ENCODE assay signal across 15 mouse cellular contexts in the genomic region with DNA sequence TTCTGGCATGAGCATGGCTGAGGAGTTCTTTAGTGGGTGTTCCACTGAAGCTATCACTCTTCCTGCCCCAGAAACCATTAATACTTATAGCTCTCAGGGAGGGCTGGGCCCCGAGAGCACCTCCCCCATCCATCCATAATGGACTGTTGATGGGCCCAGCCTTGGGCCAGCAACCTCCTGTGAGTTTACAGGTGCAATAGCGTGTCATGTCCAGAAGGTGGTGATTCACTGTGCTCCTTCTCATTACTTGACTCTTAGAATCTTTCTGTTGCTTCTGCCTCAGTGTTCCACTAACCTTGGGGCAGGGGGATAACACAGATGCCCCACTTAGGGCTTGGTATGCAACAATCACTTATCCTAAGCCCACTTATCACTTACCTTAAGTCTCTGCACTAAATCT.
A peak's percentile ranks its signal among the peaks of the same experiment; 100 is the strongest.
DNase-seq lines count a peak whose midpoint lies in the region; ATAC-seq and TF ChIP-seq lines count a peak whose summit lies in the region.
"Had no signal": no experiment of that assay in that cellular context is flagged by ENCODE, and none has a peak within 500 bp of the region (broad histone marks: within the 10 kb centered on the region; RNA-seq: fewer than 3 reads in every experiment).

No protein-coding gene starts in this region.

- H3K27ac ChIP-seq in hindbrain, embryonic 11.5 days (ENCODE audit: low read depth, low read length) = no peak overlapping the region
- no peak overlapping the region for H3K27ac ChIP-seq in hindbrain, embryonic 16.5 days (ENCODE audit: low read depth, low read length)
- no peak overlapping the region for H3K27ac ChIP-seq in midbrain, postnatal 0 days (ENCODE audit: low read depth, low read length)
- H3K27ac ChIP-seq in midbrain, embryonic 10.5 days (replicated peaks) = no peak overlapping the region
- no peak overlapping the region for H3K27ac ChIP-seq in forebrain, embryonic 13.5 days
- H3K27ac ChIP-seq: heart, embryonic 13.5 days; hindbrain, embryonic 13.5 days; lung, embryonic 15.5 days had no signal

- peak; percentile 16 for DNase-seq in hindbrain, embryonic 11.5 days (ENCODE audit: low spot score)
- no peak for DNase-seq in midbrain, postnatal 0 days (ENCODE audit: low spot score)
- DNase-seq in midbrain, embryonic 10.5 days (ENCODE audit: low spot score) = no peak
- DNase-seq in T-cell, adult 2 months (ENCODE audit: low spot score) = peak; percentile 6
- DNase-seq in right cerebral cortex, postnatal 14 days = no peak
- DNase-seq: adrenal gland, adult 2 months; cerebellum, postnatal 14 days; kidney, postnatal 25 days had no signal

- WGBS in hindbrain, embryonic 11.5 days = 54% methylated on average over 2 of the region's 2 CpGs
- WGBS in hindbrain, embryonic 16.5 days = 46% methylated on average over 2 of the region's 2 CpGs
- WGBS in midbrain, postnatal 0 days = 48% methylated on average over 2 of the region's 2 CpGs
- WGBS in midbrain, embryonic 10.5 days = 54% methylated on average over 2 of the region's 2 CpGs
- WGBS in forebrain, embryonic 13.5 days = 48% methylated on average over 2 of the region's 2 CpGs

- peak; percentile 25 for TF ChIP-seq CTCF in midbrain, postnatal 0 days (IDR thresholded peaks at IDR 0.05)

- H3K4me3 ChIP-seq in hindbrain, embryonic 11.5 days (ENCODE audit: low read depth, low read length) = no peak overlapping the region
- H3K4me3 ChIP-seq in hindbrain, embryonic 16.5 days (ENCODE audit: low read length) = no peak overlapping the region
- no peak overlapping the region for H3K4me3 ChIP-seq in midbrain, postnatal 0 days (ENCODE audit: low read depth, low read length)
- H3K4me3 ChIP-seq in midbrain, embryonic 10.5 days = no peak overlapping the region
- no peak overlapping the region for H3K4me3 ChIP-seq in forebrain, embryonic 13.5 days
- H3K4me3 ChIP-seq: heart, embryonic 13.5 days; hindbrain, embryonic 13.5 days; lung, embryonic 15.5 days had no signal

- no peaks in the 10 kb centered on the region for H3K4me1 ChIP-seq in hindbrain, embryonic 11.5 days (replicated peaks; ENCODE audit: control insufficient read depth, insufficient read depth, low read length)
- H3K4me1 ChIP-seq in hindbrain, embryonic 16.5 days (ENCODE audit: control insufficient read depth, insufficient read depth, low read depth, low read length) = no peaks in the 10 kb centered on the region
- H3K4me1 ChIP-seq in midbrain, postnatal 0 days (ENCODE audit: insufficient read depth, low read length) = no peaks in the 10 kb centered on the region
- H3K4me1 ChIP-seq in midbrain, embryonic 10.5 days = no peaks in the 10 kb centered on the region; the same call in 1 of the 2 replicates
- H3K4me1 ChIP-seq in forebrain, embryonic 13.5 days = no peaks in the 10 kb centered on the region
- H3K4me1 ChIP-seq: heart, embryonic 13.5 days; hindbrain, embryonic 13.5 days; lung, embryonic 15.5 days had no signal

- H3K9ac ChIP-seq in hindbrain, embryonic 11.5 days (ENCODE audit: low read depth, low read length) = no peak overlapping the region
- no peak overlapping the region for H3K9ac ChIP-seq in hindbrain, embryonic 16.5 days (ENCODE audit: low read depth, low read length)
- H3K9ac ChIP-seq in midbrain, postnatal 0 days (replicated peaks; ENCODE audit: low read length, poor library complexity, severe bottlenecking) = no peak overlapping the region
- no peak overlapping the region for H3K9ac ChIP-seq in forebrain, embryonic 13.5 days
- H3K9ac ChIP-seq: heart, embryonic 13.5 days; hindbrain, embryonic 13.5 days; lung, embryonic 15.5 days had no signal

- H3K9me3 ChIP-seq in hindbrain, embryonic 11.5 days (ENCODE audit: control insufficient read depth, low read length) = no peaks in the 10 kb centered on the region
- no peaks in the 10 kb centered on the region for H3K9me3 ChIP-seq in hindbrain, embryonic 16.5 days (ENCODE audit: control insufficient read depth, low read length)
- no peaks in the 10 kb centered on the region for H3K9me3 ChIP-seq in midbrain, postnatal 0 days (ENCODE audit: low read length)
- no peaks in the 10 kb centered on the region for H3K9me3 ChIP-seq in midbrain, embryonic 10.5 days (replicated peaks)
- no peaks in the 10 kb centered on the region for H3K9me3 ChIP-seq in forebrain, embryonic 13.5 days (replicated peaks)
- H3K9me3 ChIP-seq: heart, embryonic 13.5 days; hindbrain, embryonic 13.5 days; lung, embryonic 15.5 days had no signal

- H3K36me3 ChIP-seq in hindbrain, embryonic 11.5 days (ENCODE audit: control insufficient read depth, insufficient read depth, low read length) = no peaks in the 10 kb centered on the region
- no peaks in the 10 kb centered on the region for H3K36me3 ChIP-seq in hindbrain, embryonic 16.5 days (ENCODE audit: control insufficient read depth, insufficient read depth, low read length)
- no peaks in the 10 kb centered on the region for H3K36me3 ChIP-seq in midbrain, postnatal 0 days (ENCODE audit: insufficient read depth, low read length)
- no peaks in the 10 kb centered on the region for H3K36me3 ChIP-seq in midbrain, embryonic 10.5 days
- H3K36me3 ChIP-seq in forebrain, embryonic 13.5 days (ENCODE audit: poor library complexity, severe bottlenecking) = no peaks in the 10 kb centered on the region
- H3K36me3 ChIP-seq: heart, embryonic 13.5 days; hindbrain, embryonic 13.5 days; lung, embryonic 15.5 days had no signal

- H3K27me3 ChIP-seq in hindbrain, embryonic 11.5 days (ENCODE audit: control insufficient read depth, insufficient read depth, low read length) = no peaks in the 10 kb centered on the region
- no peaks in the 10 kb centered on the region for H3K27me3 ChIP-seq in hindbrain, embryonic 16.5 days (replicated peaks; ENCODE audit: control insufficient read depth, insufficient read depth, low read length)
- H3K27me3 ChIP-seq in midbrain, postnatal 0 days (ENCODE audit: insufficient read depth, low read length) = no peaks in the 10 kb centered on the region
- no peaks in the 10 kb centered on the region for H3K27me3 ChIP-seq in midbrain, embryonic 10.5 days (ENCODE audit: low read depth, poor library complexity, severe bottlenecking)
- H3K27me3 ChIP-seq in forebrain, embryonic 13.5 days = no peaks in the 10 kb centered on the region
- H3K27me3 ChIP-seq: hindbrain, embryonic 13.5 days; lung, embryonic 15.5 days had no signal

- H3K4me2 ChIP-seq in hindbrain, embryonic 11.5 days (replicated peaks; ENCODE audit: low read depth, low read length) = no peak overlapping the region
- no peak overlapping the region for H3K4me2 ChIP-seq in hindbrain, embryonic 16.5 days (ENCODE audit: low read length)
- no peak overlapping the region for H3K4me2 ChIP-seq in midbrain, postnatal 0 days (ENCODE audit: low read depth, low read length, poor library complexity, severe bottlenecking)
- no peak overlapping the region for H3K4me2 ChIP-seq in forebrain, embryonic 13.5 days
- H3K4me2 ChIP-seq: heart, embryonic 13.5 days; hindbrain, embryonic 13.5 days; lung, embryonic 15.5 days had no signal

- no peak for ATAC-seq in hindbrain, embryonic 11.5 days (ENCODE audit: low FRiP score)
- no peak for ATAC-seq in hindbrain, embryonic 16.5 days
- ATAC-seq in midbrain, postnatal 0 days (ENCODE audit: low FRiP score) = no peak
- peak; percentile 39; the same call in 1 of the 2 replicates for ATAC-seq in neutrophil, adult 5-6 weeks (ENCODE audit: extremely low read depth, insufficient number of reproducible peaks, low FRiP score, poor library complexity, severe bottlenecking)
- ATAC-seq in forebrain, embryonic 13.5 days = no peak
- ATAC-seq: midbrain, embryonic 16.5 days had no signal

Comparison
In these comparisons a context has a peak if more than half of its experiments do, and no peak if none do; other contexts are left out.
1. DNase-seq: peak in hindbrain, embryonic 11.5 days (single experiment) and T-cell, adult 2 months (single experiment); none in midbrain, postnatal 0 days (single experiment), midbrain, embryonic 10.5 days (single experiment) and right cerebral cortex, postnatal 14 days (single experiment).